Mouse (Mus musculus): ENCODE data around the gene Fndc3b. TPM values are rescaled to one million over a fixed set of nuclear protein-coding genes. Genes with fewer than 3 reads are reported as not detected.

Gene Fndc3b
- total RNA-seq, 4 experiments from 2014 or later, result 9.2 to 12.6 (median 11.2) TPM

DNA sequence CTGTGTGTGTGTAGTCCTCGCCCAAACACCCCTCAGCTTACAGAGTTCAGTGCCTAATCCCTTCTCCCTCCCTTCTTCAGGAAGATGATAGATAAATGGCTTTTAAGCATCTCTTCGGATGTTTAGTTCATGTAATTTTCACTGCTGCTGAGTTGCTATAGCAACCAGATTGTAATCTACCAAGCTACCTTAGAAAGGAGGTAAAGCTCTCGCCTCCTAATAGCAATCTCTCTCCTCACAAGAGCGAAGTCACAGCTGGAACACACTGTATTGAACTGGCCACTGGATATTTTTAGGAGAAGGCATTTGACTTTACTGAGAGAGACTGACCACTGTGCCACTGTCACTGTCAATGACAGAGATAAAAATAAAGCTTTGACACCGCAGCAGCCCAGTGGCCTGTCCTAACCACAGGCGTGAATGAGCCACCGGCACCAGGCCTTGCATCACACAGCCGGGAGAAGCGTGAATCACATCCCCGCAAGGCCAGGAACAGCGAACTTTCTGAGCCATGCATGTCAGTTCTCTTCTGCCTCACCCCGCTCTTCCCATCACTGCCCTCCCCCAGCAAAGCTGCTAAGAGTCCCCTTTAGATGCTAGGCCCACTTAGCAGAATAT lies 86.0 kb downstream of the Fndc3b start:
- DNase-seq (ENCODE audit: low spot score in 2 of 2), result no peak

DNA sequence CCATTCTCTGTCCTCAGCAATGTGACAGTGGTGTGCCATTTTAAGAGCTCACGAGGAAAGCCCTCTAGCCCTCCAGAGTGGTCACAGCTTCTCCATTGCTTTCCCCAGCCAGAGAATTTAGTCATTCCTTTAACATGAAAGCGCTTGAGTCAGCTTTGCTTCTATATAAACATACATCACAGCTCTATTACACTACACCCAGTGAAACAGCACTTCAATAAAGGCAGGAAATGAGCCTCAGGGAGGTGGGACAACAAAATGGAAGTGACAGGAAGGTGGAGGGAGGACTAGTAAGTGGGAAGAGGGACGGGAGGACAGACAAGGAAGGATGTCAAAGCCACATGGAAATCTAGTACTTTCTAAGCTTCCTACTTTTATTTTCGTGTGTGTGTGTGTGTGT lies 88.7 kb downstream of the Fndc3b start:
- DNase-seq (ENCODE audit: low spot score in 2 of 2), result no peak

DNA sequence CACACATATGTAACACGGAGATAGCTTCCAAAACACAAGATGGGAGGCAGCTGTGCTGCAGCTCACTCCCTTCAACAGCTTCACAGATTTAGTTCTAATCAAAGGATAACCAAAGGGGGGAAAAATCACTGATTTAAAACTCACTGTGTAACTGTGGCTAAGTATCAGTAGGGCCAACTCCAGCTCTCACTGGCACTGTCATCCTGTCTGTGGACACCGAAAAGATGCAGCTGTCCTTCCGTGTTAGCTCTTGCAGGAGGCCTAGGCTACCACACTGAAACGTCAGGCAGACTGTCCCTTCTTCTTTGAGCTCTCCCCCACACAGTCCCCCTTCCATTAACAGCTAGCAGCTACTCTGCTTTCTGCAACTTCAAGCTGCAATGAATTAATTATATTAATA lies 89.9 kb downstream of the Fndc3b start:
- no peak for DNase-seq (ENCODE audit: low spot score in 2 of 2)

DNA sequence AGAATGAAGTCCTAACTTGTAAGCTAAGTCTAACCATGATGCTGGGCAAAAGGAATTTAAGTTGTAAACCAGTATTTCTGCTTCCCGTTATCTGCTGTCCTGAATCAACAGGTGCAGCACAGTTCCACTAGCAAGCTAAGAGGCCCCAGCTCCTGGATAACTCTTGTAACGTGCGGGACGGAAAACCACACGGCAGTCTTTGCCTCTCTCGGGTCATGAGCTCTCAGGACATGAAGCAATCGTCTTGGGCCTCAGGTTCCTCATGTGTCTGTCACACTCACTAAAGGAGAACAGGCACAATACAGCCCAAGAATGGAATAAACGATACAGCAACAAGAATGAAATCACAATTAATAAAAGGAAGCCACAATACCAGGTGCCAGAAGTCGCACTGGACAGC lies 93.4 kb downstream of the Fndc3b start:
- DNase-seq (ENCODE audit: low spot score in 2 of 2), result no peak

DNA sequence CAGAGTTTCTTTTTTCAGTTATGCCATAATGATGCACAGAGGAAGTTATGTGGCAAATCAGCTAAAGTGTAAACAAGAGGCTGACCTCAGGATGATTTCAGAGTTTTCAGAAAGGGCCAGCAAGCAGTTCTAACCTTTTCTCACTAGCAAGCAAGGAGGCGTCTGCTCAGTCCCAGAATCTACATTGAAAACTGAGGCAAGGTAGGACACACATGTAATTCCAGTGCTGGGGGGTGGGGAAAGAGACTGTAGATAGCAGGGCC lies 93.9 kb downstream of the Fndc3b start:
- no peak for DNase-seq (ENCODE audit: low spot score in 2 of 2)

DNA sequence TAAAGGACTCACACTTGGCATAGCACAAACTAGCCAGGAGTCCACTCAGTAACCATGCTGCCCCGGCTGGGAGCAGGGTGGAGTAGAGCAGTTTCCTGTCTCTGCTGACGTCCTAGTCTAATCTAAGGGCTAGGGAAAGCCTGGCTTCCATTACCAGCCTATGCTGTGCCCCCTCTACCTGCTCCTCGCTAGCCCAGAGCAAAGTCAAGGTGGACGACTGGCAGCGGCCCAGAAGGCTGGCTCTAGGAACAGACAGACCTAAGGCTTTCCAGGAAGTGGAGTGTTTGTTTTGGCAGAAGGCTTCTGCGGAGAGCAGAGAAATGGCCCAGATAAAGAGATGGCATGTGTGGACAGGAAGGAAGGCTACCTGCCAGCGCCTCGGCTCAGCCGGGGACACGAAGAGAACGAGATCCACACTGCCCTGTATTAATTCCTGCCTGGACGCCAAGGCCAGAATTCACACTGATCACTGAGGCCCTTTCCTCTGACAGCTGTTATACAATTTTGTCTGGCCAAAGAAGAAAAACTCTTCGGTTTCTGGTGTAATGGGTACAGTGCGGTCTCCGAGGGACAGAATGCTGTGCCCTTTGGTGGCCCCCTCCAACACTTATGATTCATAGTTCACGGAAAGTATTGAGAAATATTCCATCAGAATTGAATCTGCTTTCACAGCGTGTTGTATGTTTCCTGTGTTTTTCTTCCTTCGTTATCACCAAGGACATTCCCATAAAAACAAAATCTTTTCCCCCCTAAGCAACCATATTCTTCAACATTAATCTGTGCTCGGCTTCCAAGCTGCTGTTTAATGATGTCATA lies 94.5 kb downstream of the Fndc3b start:
- DNase-seq (ENCODE audit: low spot score in 2 of 2), result peak; percentile 44 to 51

DNA sequence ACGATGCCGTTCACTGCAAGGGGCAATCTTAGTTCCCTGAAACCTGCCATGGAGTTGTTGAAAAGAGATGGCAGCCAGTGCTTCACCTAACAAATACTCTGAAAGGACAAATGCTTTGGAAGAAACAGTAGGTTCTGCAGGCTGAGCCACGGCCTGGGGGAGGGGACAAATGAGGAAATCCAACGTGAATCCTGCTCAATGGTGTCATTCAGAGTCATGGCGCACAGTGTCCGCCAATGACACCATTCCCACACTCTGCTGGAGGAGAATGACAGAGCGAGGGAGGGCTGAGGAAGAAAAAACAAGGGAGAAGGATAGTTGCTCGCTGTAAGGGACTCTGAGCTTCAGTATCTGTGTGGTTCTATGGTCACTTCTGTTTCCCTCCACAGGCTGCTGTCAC lies 95.6 kb downstream of the Fndc3b start:
- DNase-seq (ENCODE audit: low spot score in 2 of 2), result no peak

DNA sequence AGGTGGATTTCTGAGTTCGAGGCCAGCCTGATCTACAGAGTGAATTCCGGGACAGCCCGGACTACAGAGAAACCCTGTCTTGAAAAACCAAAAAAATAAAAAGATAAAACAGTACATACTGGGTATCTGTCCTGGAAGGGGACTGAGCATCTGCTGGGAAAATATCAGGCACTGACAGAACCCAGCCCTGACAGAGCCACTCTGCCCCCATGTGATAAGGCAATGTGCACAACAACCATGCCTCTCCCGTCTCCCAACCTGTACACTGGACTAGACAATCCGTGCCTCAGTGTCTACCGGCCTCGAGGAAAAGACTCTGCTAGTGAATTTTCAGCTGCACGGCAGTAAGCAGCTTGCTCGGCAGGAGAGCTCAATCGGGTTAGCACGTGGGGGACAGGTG lies 97.3 kb downstream of the Fndc3b start:
- no peak for DNase-seq (ENCODE audit: low spot score in 2 of 2)

DNA sequence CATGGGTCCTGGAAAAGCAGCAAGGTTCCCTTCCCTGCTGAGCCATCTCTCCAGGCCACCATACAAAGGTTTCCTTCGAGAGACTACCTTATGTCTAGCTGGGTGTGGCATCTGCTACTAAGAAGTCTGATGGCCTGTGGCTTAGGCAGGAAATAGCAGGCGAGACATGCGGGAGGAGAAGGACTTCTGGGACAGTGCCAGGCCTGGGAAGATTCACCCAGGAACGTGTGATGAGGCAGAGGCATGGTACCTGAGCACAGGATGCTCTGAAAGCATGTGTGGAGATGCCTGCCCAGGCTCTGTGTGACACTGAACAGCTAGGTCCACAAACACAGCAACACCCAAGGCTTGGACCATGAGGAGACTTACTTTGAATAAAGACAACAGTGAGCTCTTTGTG lies 98.1 kb downstream of the Fndc3b start:
- no peak for DNase-seq (ENCODE audit: low spot score in 2 of 2)

DNA sequence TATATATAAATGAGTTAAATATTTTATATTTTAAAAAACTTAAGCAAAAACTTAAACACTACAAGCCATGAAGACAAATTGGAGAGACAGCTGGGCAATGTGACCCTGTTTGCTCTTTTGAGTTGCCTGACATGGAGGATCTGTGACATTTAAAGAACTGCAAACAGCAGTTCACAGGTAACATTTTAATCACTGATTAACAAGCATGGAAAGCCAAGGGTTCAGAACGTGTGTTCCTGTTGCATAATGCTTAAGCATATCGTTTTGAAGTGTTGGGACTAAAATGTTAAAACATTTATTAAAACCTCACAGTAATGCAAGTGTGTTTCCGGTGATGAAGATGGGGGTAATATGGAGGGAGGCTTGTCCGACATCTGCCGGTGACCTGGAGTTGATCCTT lies 99.1 kb downstream of the Fndc3b start:
- no peak for DNase-seq (ENCODE audit: low spot score in 2 of 2)

DNA sequence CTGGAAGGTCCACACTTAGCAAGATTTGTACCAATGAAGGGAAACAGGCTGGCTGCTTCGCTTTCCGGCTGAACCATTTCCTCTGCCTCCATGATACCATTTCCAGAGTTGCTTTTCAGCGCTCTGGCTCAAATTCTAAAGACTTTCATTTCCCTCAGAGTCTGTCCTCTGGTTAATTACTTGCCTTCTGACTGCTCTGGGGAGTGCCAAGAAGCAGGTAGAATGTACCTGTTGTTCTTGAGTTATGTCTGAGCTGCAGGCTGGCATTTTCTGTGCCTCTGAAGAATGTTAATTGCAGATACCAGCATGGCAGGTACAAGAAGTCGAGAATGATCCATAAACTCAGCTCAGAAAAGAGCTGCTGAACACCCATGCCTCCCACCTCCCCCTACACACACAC lies 100.6 kb downstream of the Fndc3b start:
- no peak for DNase-seq (ENCODE audit: low spot score in 2 of 2)

DNA sequence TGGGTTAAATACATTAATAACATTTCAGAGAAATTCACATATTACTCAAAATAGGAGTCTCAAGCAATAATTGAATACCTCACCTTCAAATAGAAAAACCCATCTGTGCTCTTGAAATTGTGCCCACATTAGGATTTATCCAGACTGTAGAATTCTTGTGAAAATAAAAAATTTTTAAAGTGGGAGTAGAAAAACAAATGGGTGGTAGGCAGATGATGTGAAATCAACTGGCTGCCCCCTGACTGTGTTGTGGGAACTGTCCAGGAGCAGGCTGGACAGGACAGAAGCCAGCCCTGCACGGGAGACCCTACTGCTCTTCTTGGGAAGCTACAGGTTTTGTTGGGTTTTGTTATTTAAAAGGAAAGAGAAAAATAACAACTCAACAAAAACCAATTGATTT lies 101.0 kb downstream of the Fndc3b start:
- no peak for DNase-seq (ENCODE audit: low spot score in 2 of 2)

DNA sequence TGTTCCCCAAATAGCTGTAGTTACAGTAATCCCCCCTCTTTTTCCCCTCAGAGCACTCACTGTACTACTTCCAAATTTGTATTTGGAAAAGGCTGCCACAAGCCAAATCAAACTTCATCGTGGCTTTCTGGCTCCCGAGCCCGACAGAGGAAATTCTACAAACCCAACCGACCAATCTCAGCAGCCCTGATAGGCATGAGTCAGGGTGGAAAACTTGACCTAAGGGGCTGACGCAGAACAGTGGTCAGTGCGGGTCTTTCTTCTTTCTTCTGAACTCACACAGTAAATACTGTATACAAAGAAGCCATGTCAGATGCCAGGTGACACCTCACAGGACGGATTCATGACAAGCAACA lies 103.3 kb downstream of the Fndc3b start:
- no peak for DNase-seq (ENCODE audit: low spot score in 2 of 2)

DNA sequence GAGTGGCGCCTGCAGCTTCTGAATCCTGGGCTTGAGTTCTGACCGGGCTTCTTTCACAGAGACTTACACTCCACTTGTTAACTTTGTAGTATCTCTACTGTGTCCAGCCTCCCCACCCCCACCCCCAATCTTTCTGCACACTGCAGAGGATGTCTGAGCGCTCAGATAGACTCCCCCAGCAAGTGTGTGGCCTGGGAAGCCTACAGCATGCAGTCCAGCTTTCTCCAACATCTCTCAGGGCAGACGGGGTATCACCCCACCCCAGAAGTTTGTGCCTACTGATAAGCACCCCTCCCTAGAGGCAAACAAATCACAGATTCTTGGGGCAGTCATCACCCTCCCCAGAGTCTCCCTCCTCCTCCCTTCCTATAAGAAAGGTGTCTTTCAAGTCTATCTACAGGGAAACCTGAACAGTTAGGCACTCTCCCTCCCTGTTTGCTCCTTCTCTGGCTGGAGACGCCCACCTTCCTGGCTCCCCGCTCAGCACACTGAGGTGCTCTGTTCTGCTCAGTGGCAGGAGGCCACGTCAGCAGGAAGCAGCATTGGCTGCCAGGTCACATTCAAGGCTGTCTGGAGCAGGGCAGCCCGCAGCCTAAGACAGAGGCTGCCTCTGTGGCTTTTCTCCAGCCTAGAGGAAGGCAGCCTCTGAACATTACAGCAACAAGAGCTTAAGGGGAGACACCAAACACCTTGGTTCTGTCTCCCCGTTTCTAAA lies 103.9 kb downstream of the Fndc3b start:
- DNase-seq (ENCODE audit: low spot score in 2 of 2), result peak in 1 of 2 experiments; percentile 48

DNA sequence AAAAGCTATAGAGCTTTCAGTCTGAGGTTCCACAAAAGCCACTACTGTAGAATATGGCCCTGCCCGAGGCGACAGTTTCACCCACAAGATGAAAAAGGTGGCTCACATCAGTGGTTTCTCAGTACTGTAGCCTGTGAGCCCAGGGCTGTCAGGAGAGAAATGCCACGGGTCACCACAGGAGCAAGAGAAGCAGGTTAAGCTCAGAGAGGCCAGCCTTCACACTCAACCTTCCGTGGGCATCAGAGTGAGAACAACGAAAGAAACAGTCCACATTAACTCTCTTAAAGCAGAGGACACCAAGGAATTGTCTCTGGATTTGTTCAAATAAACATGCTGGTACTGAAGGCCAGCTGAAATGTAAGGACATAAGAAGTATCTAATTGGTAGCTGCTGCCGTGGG lies 104.5 kb downstream of the Fndc3b start:
- no peak for DNase-seq (ENCODE audit: low spot score in 2 of 2)

DNA sequence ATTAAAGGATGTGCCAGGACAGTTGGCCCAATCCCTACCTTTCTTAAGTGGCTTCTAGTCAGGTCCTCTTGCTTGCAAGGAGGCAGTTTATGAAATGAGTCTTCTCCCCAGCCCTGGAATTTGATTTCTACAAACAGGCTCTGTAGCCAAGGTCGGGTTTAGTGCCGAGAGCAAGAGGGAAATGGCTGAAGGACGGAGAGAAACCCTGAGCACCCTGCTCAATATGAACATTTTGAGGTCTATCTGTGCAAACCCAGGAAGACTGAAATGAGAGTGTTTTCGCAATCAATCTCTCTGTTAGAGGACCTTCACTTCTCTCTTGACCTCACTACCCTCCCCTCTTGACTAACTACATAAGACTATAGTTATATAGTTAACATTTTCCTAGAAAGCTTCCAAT lies 105.5 kb downstream of the Fndc3b start:
- DNase-seq (ENCODE audit: low spot score in 2 of 2), result no peak

DNA sequence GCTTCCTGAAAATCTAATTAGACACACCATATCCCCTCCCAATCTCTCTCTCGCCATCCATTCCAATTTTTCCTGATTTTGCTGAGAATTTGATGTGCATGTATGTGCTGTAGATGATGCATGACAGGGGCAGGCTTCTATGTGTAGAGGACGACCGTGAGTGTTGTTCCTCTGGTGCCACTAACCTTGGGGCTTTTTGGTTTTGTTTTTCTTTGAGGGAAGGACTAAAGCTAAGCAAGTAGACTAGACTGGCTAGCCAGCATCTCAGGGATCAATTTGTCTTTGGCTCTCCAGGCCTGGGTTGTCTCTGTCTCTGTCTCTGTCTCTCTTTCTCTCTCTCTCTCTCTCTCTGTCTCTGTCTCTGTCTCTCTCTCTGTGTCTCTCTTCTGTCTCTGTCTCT lies 106.0 kb downstream of the Fndc3b start:
- DNase-seq (ENCODE audit: low spot score in 2 of 2), result no peak

DNA sequence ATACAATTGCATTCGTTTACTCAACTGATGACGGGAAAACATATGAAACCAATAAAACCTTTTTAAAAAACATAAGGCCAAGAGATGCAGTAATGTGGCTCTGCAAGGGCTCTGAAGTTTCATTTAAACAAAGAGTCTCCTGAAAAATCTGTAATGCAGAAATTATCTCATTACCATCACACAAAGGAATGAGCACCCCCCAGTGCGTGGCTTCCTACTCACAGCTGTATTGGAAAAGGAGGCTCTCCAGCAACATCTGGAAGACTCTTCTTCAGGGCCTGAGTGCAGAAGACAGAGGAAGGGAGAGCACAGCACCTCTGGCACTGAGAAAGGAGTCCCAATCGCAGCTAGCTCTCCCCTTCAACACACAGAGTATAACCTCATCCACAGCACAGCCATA lies 106.5 kb downstream of the Fndc3b start:
- no peak for DNase-seq (ENCODE audit: low spot score in 2 of 2)

DNA sequence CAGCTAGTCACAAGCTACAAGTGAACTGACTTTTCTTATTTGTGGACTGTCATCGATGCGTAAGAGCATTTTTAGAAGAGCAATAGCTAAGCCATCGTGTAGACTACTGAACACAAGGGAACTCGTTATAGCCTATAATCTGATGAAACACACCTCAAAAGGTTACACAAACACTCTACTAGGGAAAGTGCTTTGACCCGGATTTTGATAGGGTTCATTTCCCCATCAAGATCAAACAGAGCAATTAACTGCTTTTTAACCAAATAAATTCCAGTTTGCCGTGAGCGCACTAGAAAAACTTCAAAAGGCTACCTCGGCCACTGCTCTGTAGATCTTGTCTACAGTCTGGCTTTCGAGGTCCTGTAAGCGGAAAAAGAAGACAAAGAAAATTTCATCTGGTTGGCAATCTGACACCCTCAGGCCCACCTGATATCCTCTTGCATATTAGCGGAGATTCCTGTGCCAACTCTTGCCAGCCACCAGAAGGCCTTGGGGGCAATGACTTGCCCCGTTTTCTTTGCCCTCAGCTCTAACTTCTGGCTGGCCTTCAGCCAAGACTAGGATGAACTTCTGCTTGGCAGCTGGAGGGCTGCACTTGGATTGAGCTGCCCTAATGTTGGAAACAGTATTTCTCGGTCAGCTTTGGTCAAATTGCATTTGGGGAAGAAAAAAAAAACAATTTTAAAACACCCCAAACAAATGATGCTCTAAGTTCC lies 107.0 kb downstream of the Fndc3b start:
- no peak for DNase-seq (ENCODE audit: low spot score in 2 of 2)

DNA sequence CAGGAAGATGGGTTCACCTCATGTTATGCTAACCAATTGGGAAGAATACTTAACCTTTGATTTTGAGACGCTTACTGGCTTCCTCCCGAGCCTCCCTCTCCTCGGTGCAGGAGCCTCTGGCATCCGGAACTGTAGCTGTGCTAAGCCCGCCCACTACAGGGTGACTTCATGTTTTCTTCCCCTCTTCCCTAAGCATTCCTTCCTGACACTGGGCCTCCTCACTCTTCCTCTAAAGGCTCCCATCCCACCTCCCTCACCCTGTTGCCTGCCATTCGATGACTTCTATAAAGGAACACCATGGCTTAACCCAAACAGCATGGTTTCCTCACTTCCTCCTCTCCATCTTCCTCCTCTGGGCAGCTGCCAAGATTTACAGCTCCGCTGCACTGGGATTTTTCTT lies 110.5 kb downstream of the Fndc3b start:
- DNase-seq (ENCODE audit: low spot score in 2 of 2), result no peak

DNA sequence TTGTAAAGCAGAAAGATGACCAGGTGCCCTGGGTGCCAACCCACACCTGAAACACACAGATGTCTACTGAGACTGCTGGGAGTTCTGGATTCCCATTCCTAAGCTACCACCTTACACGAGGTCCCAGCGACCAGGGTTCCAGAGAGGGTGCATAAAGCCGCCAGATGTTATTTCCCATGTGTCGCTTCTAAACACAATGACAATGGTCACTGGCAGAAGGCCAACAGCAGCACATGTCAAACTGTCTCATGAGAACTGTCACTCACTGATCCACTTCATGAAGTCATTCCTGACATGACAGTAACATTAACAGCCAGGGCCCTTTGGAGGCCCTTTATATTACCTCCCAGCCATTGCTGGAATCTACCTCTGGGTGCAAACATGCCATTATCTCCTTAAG lies 110.9 kb downstream of the Fndc3b start:
- DNase-seq (ENCODE audit: low spot score in 2 of 2), result no peak

Data from gastrocnemius, adult 8-10 months (tissue).